Mouse (Mus musculus): ENCODE data around the gene Ndufab1. TPM values are rescaled to one million over a fixed set of nuclear protein-coding genes. Genes with fewer than 3 reads are reported as not detected.

The Ndufab1 gene
- polyA plus RNA-seq, 1 experiment from 2014 or later = 730 TPM

Other genes starting within 250 kb of the Ndufab1 start
- gene Scnn1b, start 236.8 kb downstream of the Ndufab1 start, polyA plus RNA-seq (2014; fragmentation: Nextera tagmentation; extraction: Ambion mirVana) = 0.24 and 0.38 TPM in 2 replicates
- 13.9 and 15.1 TPM in 2 replicates for gene Cog7, start 120.2 kb downstream of the Ndufab1 start, polyA plus RNA-seq (2014; fragmentation: Nextera tagmentation; extraction: Ambion mirVana)
- 80.9 and 82.0 TPM in 2 replicates for gene Gga2, start 80.7 kb downstream of the Ndufab1 start, polyA plus RNA-seq (2014; fragmentation: Nextera tagmentation; extraction: Ambion mirVana)
- 110 and 113 TPM in 2 replicates for gene Ubfd1, start 34.7 kb downstream of the Ndufab1 start, polyA plus RNA-seq (2014; fragmentation: Nextera tagmentation; extraction: Ambion mirVana)
- gene Ears2, start 34.6 kb downstream of the Ndufab1 start, polyA plus RNA-seq (2014; fragmentation: Nextera tagmentation; extraction: Ambion mirVana) = 15.0 TPM in 2 replicates
- 19.0 and 22.8 TPM in 2 replicates for gene Palb2, start 31.1 kb upstream of the Ndufab1 start, polyA plus RNA-seq (2014; fragmentation: Nextera tagmentation; extraction: Ambion mirVana)
- gene Dctn5, start 31.2 kb upstream of the Ndufab1 start, polyA plus RNA-seq (2014; fragmentation: Nextera tagmentation; extraction: Ambion mirVana) = 124 and 132 TPM in 2 replicates
- 119 and 121 TPM in 2 replicates for gene Plk1, start 57.6 kb upstream of the Ndufab1 start, polyA plus RNA-seq (2014; fragmentation: Nextera tagmentation; extraction: Ambion mirVana)
- not detected in 2 replicates for gene Ern2, start 84.3 kb upstream of the Ndufab1 start, polyA plus RNA-seq (2014; fragmentation: Nextera tagmentation; extraction: Ambion mirVana)
- not detected in 2 replicates for gene Chp2, start 117.6 kb upstream of the Ndufab1 start, polyA plus RNA-seq (2014; fragmentation: Nextera tagmentation; extraction: Ambion mirVana)
- gene Prkcb, start 186.9 kb upstream of the Ndufab1 start, polyA plus RNA-seq (2014; fragmentation: Nextera tagmentation; extraction: Ambion mirVana) = 5.2 and 5.4 TPM in 2 replicates

All from embryonic facial prominence, embryonic 11.5 days (tissue).